Mouse (Mus musculus) kidney, adult 2 months (tissue): ENCODE results near the gene Gstt2. TPM values are rescaled to one million over a fixed set of nuclear protein-coding genes. Genes with fewer than 3 reads are reported as not detected.

Experiments used
- DNase-seq: peaks from one replicate; pipeline ENCODE4 v3.0.0; 2021
- H3K27ac ChIP-seq: fragments of 200-500 bp; 2 replicates; pipeline ENCODE4 v1.5.1; 2012; ENCODE audit warnings: low read depth, low read length, control low read depth, inconsistent platforms; ENCODE audit not compliant: insufficient read depth
- H3K27me3 ChIP-seq: fragments of 200-500 bp; replicated peaks from 2 replicates; pipeline ENCODE4 v1.6.1; 2012; ENCODE audit warnings: mild to moderate bottlenecking, moderate library complexity, low read length, inconsistent platforms; ENCODE audit not compliant: control insufficient read depth, insufficient read depth
- H3K36me3 ChIP-seq: fragments of 200-500 bp; 2 replicates; pipeline ENCODE4 v1.6.1; 2012; ENCODE audit warnings: mild to moderate bottlenecking, moderate library complexity, low read length, inconsistent platforms; ENCODE audit not compliant: control insufficient read depth, insufficient read depth
- H3K4me1 ChIP-seq: fragments of 200-500 bp; 2 replicates; pipeline ENCODE4 v1.6.1; 2011; ENCODE audit warnings: low read length; ENCODE audit not compliant: control insufficient read depth, insufficient read depth
- H3K4me3 ChIP-seq: fragments of 200-500 bp; 2 replicates; pipeline ENCODE4 v1.5.1; 2011; ENCODE audit warnings: mild to moderate bottlenecking, low read depth, low read length, control low read depth; ENCODE audit not compliant: insufficient read depth
- CTCF ChIP-seq: fragments of 200-500 bp; conservative IDR thresholded peaks from 2 replicates; pipeline ENCODE4 v1.5.1; 2011; ENCODE audit warnings: low read depth, mild to moderate bottlenecking, control low read depth, low read length, moderate library complexity, mixed read lengths; ENCODE audit not compliant: insufficient read depth, insufficient read length
- POLR2A ChIP-seq: fragments of 200-500 bp; IDR thresholded peaks from one replicate; pipeline ENCODE4 v1.6.1; 2011; ENCODE audit warnings: low read depth, low read length, control low read depth
- WGBS: fragments of 180-500 bp; shearing (Covaris S2); methylation state at CpG from one replicate; pipeline ENCODE4 v1.1.7; 2018; 5-methylcytosine and 5-hydroxymethylcytosine counted together
- polyA plus RNA-seq: library from polyadenylated mRNA; depleted of rRNA; stranded (reverse); fragments of >200 nt; gene quantifications from 2 replicates; pipeline ENCODE4 v1.2.3, GENCODE M21; 2012

Gene Gstt2
- polyA plus RNA-seq, 1 experiment: 1,473 TPM

DNA sequence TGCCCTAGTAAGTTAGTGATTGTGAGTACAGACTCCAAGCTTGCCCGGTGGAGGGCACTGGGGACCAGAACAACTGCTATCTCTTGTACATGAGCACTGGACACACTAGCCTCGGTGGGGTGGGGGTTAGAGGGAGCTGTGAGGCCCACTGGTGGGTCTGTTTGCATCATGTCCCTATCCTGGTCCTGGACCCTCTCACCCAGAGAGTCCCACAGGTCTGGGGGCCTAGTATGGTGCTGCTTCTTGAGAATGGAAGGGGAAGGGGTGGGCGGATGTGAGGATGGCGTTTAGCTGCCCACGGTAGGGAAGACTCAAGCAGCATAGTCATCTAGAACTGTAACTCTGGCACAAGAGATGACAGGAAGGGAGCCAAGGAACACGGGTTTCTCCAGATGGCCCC lies 17.6 kb upstream of the Gstt2 start:
- no peaks in the 10 kb centered on the region for H3K36me3 ChIP-seq
- no peak overlapping the region for H3K27ac ChIP-seq
- no peaks in the 10 kb centered on the region; the same call in 1 of the 2 replicates for H3K4me1 ChIP-seq
- DNase-seq: no peak
- no peak for TF ChIP-seq CTCF
- no peak for TF ChIP-seq POLR2A
- H3K4me3 ChIP-seq: no peak overlapping the region
- 84% methylated on average over 6 of the region's 6 CpGs for WGBS
- H3K27me3 ChIP-seq: no peaks in the 10 kb centered on the region

DNA sequence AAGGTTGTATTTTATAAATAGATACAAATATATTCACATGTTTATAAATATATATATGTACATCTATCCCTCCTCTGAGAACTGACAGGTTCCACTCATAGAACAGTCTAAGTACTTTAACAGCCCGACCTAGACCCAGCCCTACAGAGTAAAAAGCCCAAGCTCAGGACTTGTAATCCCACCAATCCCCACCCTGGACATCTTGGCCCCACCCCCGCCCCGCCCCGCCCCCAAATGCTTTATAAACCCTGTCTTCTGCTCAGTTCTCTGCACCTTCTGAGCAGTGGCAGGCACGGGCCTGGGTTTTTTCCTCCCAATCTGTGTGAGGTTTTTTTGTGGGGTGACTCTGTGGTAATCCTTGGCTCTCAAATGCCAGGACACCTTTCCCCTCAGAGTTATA lies 16.9 kb upstream of the Gstt2 start:
- Histone ChIP-seq H3K27ac (no peak overlapping the region), H3K27me3 (no peaks in the 10 kb centered on the region), H3K36me3 (no peaks in the 10 kb centered on the region), H3K4me1 (no peaks in the 10 kb centered on the region; the same call in 1 of the 2 replicates), H3K4me3 (no peak overlapping the region)
- TF ChIP-seq POLR2A: no peak
- no peak for TF ChIP-seq CTCF
- WGBS: 56% methylated on average over 5 of the region's 5 CpGs
- no peak for DNase-seq

DNA sequence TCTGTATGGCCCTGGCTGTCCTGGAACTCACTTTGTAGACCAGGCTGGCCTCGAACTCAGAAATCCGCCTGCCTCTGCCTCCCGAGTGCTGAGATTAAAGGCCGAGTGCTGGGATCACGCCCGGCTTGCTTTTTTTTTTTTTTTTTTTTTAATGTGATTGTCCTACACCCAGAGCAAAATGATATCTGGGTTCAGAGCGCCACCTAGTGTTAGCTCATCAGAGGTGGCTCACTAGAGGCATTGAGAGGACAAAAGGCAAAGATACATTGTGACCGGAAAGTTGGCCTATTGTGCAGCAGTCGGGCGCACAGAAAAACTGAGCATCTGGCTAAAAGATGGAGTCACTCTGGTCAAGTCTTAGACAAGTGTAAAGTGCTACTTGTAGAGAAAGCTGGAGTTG lies 16.2 kb upstream of the Gstt2 start:
- DNase-seq: peak; percentile 92
- Histone ChIP-seq H3K27ac (no peak overlapping the region), H3K4me1 (no peaks in the 10 kb centered on the region; the same call in 1 of the 2 replicates), H3K36me3 (no peaks in the 10 kb centered on the region), H3K4me3 (no peak overlapping the region), H3K27me3 (no peaks in the 10 kb centered on the region)
- TF ChIP-seq CTCF (peak; percentile 70), POLR2A (no peak)
- WGBS: 15% methylated on average over 10 of the region's 10 CpGs

DNA sequence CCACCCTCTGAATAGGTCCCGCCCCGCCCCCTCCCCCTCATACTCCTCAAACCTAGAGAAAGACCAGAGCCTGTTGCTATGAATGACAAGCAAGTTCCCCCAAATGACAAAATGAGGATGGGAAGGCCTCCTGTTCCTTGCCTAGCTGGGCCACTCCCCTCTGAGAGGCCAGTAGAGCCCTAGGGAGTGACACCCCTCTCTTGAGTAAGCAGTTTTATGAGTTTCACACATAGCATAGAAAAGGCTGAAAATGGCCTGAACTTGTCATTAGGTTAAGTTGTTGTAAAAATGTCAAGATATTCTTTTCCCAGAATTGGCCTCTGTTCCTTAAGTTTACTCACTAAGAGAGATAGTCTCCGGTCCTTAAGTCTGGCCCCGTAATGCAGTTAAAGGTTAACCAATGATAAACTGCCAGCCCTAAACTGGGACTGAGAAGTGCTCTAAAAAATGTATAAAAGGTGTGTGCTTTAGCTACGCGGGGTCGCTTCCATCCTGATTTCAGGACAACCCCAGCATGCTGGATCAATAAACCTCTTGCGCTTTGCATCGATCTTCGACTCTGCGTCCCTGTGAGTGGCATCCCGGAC lies 15.4 kb upstream of the Gstt2 start:
- peak; percentile 58 for DNase-seq
- H3K27me3 ChIP-seq: no peaks in the 10 kb centered on the region
- H3K4me3 ChIP-seq: no peak overlapping the region
- no peak for TF ChIP-seq CTCF
- TF ChIP-seq POLR2A: no peak
- no peaks in the 10 kb centered on the region; the same call in 1 of the 2 replicates for H3K4me1 ChIP-seq
- no peak overlapping the region for H3K27ac ChIP-seq
- 77% methylated on average over 12 of the region's 12 CpGs for WGBS
- no peaks in the 10 kb centered on the region for H3K36me3 ChIP-seq

DNA sequence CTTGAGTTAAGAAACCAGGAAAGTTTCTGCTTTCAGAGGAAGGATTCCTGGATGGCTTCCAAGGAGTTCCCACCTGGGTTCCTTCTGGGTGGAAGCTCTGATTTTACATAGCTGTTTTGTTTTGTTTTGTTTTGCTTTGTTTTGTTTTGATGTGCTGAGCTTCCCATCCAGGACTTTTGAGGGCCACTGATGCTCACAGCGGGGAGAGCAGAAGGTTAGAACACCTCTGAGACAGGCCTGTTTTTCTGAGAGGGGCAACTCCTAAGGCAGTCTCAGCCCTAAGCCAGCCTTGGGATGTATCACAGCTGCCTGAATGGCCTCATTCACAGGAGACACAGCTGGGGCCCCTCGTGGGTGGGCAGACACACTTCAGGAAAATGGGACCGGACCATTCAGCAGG lies 14.5 kb upstream of the Gstt2 start:
- Histone ChIP-seq H3K36me3 (no peaks in the 10 kb centered on the region), H3K27ac (no peak overlapping the region), H3K27me3 (no peaks in the 10 kb centered on the region), H3K4me1 (no peaks in the 10 kb centered on the region; the same call in 1 of the 2 replicates), H3K4me3 (no peak overlapping the region)
- TF ChIP-seq POLR2A: no peak
- no peak for TF ChIP-seq CTCF
- DNase-seq: no peak
- 80% methylated on average over 3 of the region's 3 CpGs for WGBS

DNA sequence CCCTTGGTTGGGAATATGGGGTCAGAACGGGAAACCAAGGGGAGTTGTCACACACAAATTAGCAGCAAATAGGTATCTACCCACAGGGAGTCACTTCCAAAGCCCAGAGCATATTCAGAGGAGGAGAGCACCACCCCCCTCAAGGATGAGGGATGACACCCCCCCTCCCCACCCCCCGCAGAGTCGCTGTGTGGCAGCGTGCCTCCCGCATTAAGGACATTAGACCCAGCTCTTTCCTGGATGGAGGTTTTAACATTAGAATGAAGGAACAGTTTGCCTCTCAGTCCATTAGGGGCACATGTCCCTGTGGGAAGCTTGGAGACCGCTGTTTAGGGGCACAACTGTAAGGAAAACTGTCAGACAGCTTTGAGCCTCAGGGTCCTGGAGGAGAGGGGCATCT lies 13.9 kb upstream of the Gstt2 start:
- H3K27ac ChIP-seq: no peak overlapping the region
- WGBS: 13% methylated on average over 6 of the region's 6 CpGs
- TF ChIP-seq POLR2A (no peak), CTCF (no peak)

DNA sequence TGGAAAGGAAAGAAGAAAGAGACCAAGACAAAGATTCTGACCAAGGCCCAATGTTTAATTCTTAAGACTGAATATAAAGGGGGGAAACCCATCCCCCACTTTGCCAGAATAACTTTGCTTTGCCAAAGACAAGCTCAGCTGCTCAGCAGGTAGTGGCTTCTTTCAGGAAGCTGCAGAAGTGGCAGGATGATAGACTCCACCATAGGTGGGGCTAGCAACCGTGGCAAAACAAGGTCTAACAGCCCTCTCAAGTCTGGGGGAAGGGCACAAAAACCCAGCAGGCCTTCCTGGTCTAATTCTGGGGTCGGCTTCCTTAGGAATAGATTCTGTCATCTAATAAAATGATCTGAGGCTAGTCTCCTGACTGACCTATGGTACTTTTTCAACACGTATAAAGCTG lies 11.2 kb upstream of the Gstt2 start:
- no peaks in the 10 kb centered on the region for H3K36me3 ChIP-seq
- TF ChIP-seq CTCF (no peak), POLR2A (no peak)
- no peaks in the 10 kb centered on the region for H3K27me3 ChIP-seq
- DNase-seq: no peak
- peaks cover 4% of the 10 kb centered on the region; the same call in 1 of the 2 replicates for H3K4me1 ChIP-seq
- 53% methylated on average over 3 of the region's 3 CpGs for WGBS
- H3K4me3 ChIP-seq: no peak overlapping the region
- no peak overlapping the region for H3K27ac ChIP-seq

More for the DNA sequence above, 13.9 kb upstream of the Gstt2 start:
- H3K4me3 ChIP-seq: no peak overlapping the region
- H3K36me3 ChIP-seq: no peaks in the 10 kb centered on the region
- H3K4me1 ChIP-seq: no peaks in the 10 kb centered on the region
- DNase-seq: no peak
- no peaks in the 10 kb centered on the region for H3K27me3 ChIP-seq
